Mouse (Mus musculus): ENCODE data around the gene Ccdc107.

- TF ChIP-seq TAL1 (IDR thresholded peaks at IDR 0.05; ENCODE audit: low read length) (no peak), GATA1 (IDR thresholded peaks at IDR 0.05; ENCODE audit: low read length) (no peak)
Observed at GRCm38 (mm10) chr4:43493186-43493845, 616 bp downstream of the Ccdc107 start.
